Mouse (Mus musculus) thymus, adult 2 months (tissue): ENCODE data around the gene Galnt14. TPM values are rescaled to one million over a fixed set of nuclear protein-coding genes. Genes with fewer than 3 reads are reported as not detected.

Experiments
- DNase-seq: peaks from one replicate; pipeline ENCODE4 v3.0.0; 2021
- H3K27ac ChIP-seq: fragments of 200-500 bp; 2 replicates; pipeline ENCODE4 v1.5.1; 2012; ENCODE audit warnings: low read length, control low read depth; ENCODE audit not compliant: control insufficient read depth, insufficient read depth
- H3K27me3 ChIP-seq: fragments of 200-500 bp; 2 replicates; pipeline ENCODE4 v1.6.1; 2012; ENCODE audit warnings: mild to moderate bottlenecking, low read length, moderate library complexity, mixed read lengths; ENCODE audit not compliant: control insufficient read depth, insufficient read depth
- H3K36me3 ChIP-seq: fragments of 200-500 bp; 2 replicates; pipeline ENCODE4 v1.6.1; 2012; ENCODE audit warnings: mild to moderate bottlenecking, low read length, moderate library complexity; ENCODE audit not compliant: control insufficient read depth, insufficient read depth
- H3K4me1 ChIP-seq: fragments of 200-500 bp; replicated peaks from 2 replicates; pipeline ENCODE4 v1.6.1; 2012; ENCODE audit warnings: low read length; ENCODE audit not compliant: control insufficient read depth, insufficient read depth
- H3K4me3 ChIP-seq: fragments of 200-500 bp; 2 replicates; pipeline ENCODE4 v1.5.1; 2012; ENCODE audit warnings: mild to moderate bottlenecking, low read length, control low read depth, moderate library complexity; ENCODE audit not compliant: control insufficient read depth, insufficient read depth
- CTCF ChIP-seq: fragments of 200-500 bp; IDR thresholded peaks from 2 replicates; pipeline ENCODE4 v1.5.1; 2012; ENCODE audit warnings: mild to moderate bottlenecking, control low read depth, low read length, moderate library complexity, borderline replicate concordance; ENCODE audit not compliant: control insufficient read depth, poor library complexity, insufficient read depth; ENCODE audit errors: extremely low read depth
- POLR2A ChIP-seq: fragments of 200-500 bp; IDR thresholded peaks from 2 replicates; pipeline ENCODE4 v1.6.1; 2012; ENCODE audit warnings: mild to moderate bottlenecking, low read length, control low read depth, moderate library complexity; ENCODE audit not compliant: control insufficient read depth, poor library complexity, insufficient read depth; ENCODE audit errors: extremely low read depth
- WGBS: fragments of 180-500 bp; shearing (Covaris S2); methylation state at CpG from one replicate; pipeline ENCODE4 v1.1.7; 2018; 5-methylcytosine and 5-hydroxymethylcytosine counted together
- polyA plus RNA-seq: library from polyadenylated mRNA; depleted of rRNA; stranded (reverse); fragments of >200 nt; gene quantifications from 2 replicates; pipeline ENCODE4 v1.2.3, GENCODE M21; 2012

Gene Galnt14
- polyA plus RNA-seq, 1 experiment = 1.6 TPM

- Histone ChIP-seq H3K4me3 (no peak overlapping the region), H3K27me3 (peaks cover 5% of the 10 kb centered on the region), H3K4me1 (peaks cover 6% of the 10 kb centered on the region; the same call in 1 of the 2 replicates), H3K36me3 (no peaks in the 10 kb centered on the region), H3K27ac (no peak overlapping the region)
- WGBS = 82% methylated on average over 8 of the region's 8 CpGs
- TF ChIP-seq POLR2A (no peak), CTCF (no peak)
- no peak for DNase-seq
Measured at GRCm38 (mm10) chr17:73714440-73715221, 4.4 kb upstream of the Galnt14 start.

- Histone ChIP-seq H3K27ac (no peak overlapping the region), H3K27me3 (peaks cover 5% of the 10 kb centered on the region), H3K4me3 (no peak overlapping the region), H3K36me3 (no peaks in the 10 kb centered on the region), H3K4me1 (peaks cover 6% of the 10 kb centered on the region; the same call in 1 of the 2 replicates)
- no peak for TF ChIP-seq CTCF
- no peak for TF ChIP-seq POLR2A
- 59% methylated on average over 11 of the region's 11 CpGs for WGBS
- DNase-seq = no peak
Measured at GRCm38 (mm10) chr17:73713347-73713746, 3.1 kb upstream of the Galnt14 start.

GRCm38 (mm10) chr17:73711919-73712318, 1.7 kb upstream of the Galnt14 start:
- WGBS = 84% methylated on average over 15 of the region's 15 CpGs
- no peak for DNase-seq
- H3K4me1 ChIP-seq = peaks cover 6% of the 10 kb centered on the region; the same call in 1 of the 2 replicates
- no peak overlapping the region for H3K27ac ChIP-seq
- H3K36me3 ChIP-seq = no peaks in the 10 kb centered on the region
- H3K27me3 ChIP-seq = peaks cover 5% of the 10 kb centered on the region
- TF ChIP-seq POLR2A (no peak), CTCF (no peak)
- H3K4me3 ChIP-seq = no peak overlapping the region

- H3K27ac ChIP-seq = no peak overlapping the region
- peaks cover 6% of the 10 kb centered on the region; the same call in 1 of the 2 replicates for H3K4me1 ChIP-seq
- peaks cover 5% of the 10 kb centered on the region for H3K27me3 ChIP-seq
- TF ChIP-seq POLR2A (no peak), CTCF (no peak)
- WGBS = 11% methylated on average over 43 of the region's 43 CpGs
- H3K4me3 ChIP-seq = no peak overlapping the region
- no peaks in the 10 kb centered on the region for H3K36me3 ChIP-seq
- no peak for DNase-seq
Measured at GRCm38 (mm10) chr17:73709131-73710041, 867 bp downstream of the Galnt14 start.

- H3K4me3 ChIP-seq = no peak overlapping the region
- H3K36me3 ChIP-seq = no peaks in the 10 kb centered on the region
- TF ChIP-seq POLR2A (no peak), CTCF (no peak)
- 95% methylated on average over 6 of the region's 6 CpGs for WGBS
- H3K27ac ChIP-seq = no peak overlapping the region
- no peak for DNase-seq
- H3K4me1 ChIP-seq = peaks cover 6% of the 10 kb centered on the region; the same call in 1 of the 2 replicates
- peaks cover 5% of the 10 kb centered on the region for H3K27me3 ChIP-seq
Measured at GRCm38 (mm10) chr17:73708451-73708850, 1.8 kb downstream of the Galnt14 start.

GRCm38 (mm10) chr17:73703571-73703970, 6.7 kb downstream of the Galnt14 start:
- Histone ChIP-seq H3K4me3 (no peak overlapping the region), H3K4me1 (no peaks in the 10 kb centered on the region), H3K27me3 (no peaks in the 10 kb centered on the region), H3K36me3 (no peaks in the 10 kb centered on the region), H3K27ac (no peak overlapping the region)
- DNase-seq = no peak
- no peak for TF ChIP-seq CTCF
- no peak for TF ChIP-seq POLR2A
